Mouse (Mus musculus): ENCODE data around the gene Cyp26a1. TPM values are rescaled to one million over a fixed set of nuclear protein-coding genes. Genes with fewer than 3 reads are reported as not detected.

The Cyp26a1 gene
- total RNA-seq, 2 experiments from 2014 or later: 0.13 to 0.41 TPM

Other genes with a start within 250 kb of the Cyp26a1 start
- 10 to 100 TPM; 39.4 to 41.9 TPM for gene Exoc6, start 147.4 kb upstream of the Cyp26a1 start, total RNA-seq (2021)
- not detected for gene Cyp26c1, start 12.2 kb upstream of the Cyp26a1 start, total RNA-seq (2021)